Mouse (Mus musculus) limb, embryonic 13.5 days (tissue): Measurements from ENCODE around the gene Snap47. TPM values are rescaled to one million over a fixed set of nuclear protein-coding genes. Genes with fewer than 3 reads are reported as not detected.
"Not testable (repeated sequence)": the region's sequence is repeated elsewhere in the genome, so short reads cannot be mapped to it uniquely, and the experiment has no call there.

Experiments used
- ATAC-seq: fragments of 200-750 bp; cut with Nextera tagmentation; 2 replicates; pipeline ENCODE4 v1.8.0; 2017; ENCODE audit warnings: low read depth, moderate number of reproducible peaks, moderate TSS enrichment; ENCODE audit not compliant: low FRiP score
- H3K27ac ChIP-seq: fragments of 300-500 bp; sonication (generic); 2 replicates; pipeline ENCODE4 v1.5.1; 2015; ENCODE audit warnings: inconsistent platforms, mild to moderate bottlenecking, moderate library complexity
- H3K27me3 ChIP-seq: fragments of 300-500 bp; sonication (generic); 2 replicates; pipeline ENCODE4 v1.6.1; 2015; ENCODE audit warnings: mild to moderate bottlenecking, inconsistent platforms
- H3K36me3 ChIP-seq: fragments of 300-500 bp; sonication (generic); 2 replicates; pipeline ENCODE4 v1.6.1; 2015; ENCODE audit warnings: inconsistent platforms, mild to moderate bottlenecking, moderate library complexity
- H3K4me1 ChIP-seq: fragments of 300-500 bp; sonication (generic); 2 replicates; pipeline ENCODE4 v1.6.1; 2015; ENCODE audit warnings: inconsistent platforms
- H3K4me2 ChIP-seq: fragments of 300-500 bp; sonication (generic); replicated peaks from 2 replicates; pipeline ENCODE4 v1.6.1; 2015; ENCODE audit warnings: inconsistent platforms, mild to moderate bottlenecking, moderate library complexity
- H3K4me3 ChIP-seq: fragments of 300-500 bp; sonication (generic); 2 replicates; pipeline ENCODE4 v1.5.1; 2015; ENCODE audit warnings: moderate library complexity, mild to moderate bottlenecking, inconsistent platforms
- H3K9ac ChIP-seq: fragments of 300-500 bp; sonication (generic); 2 replicates; pipeline ENCODE4 v1.6.1; 2015; ENCODE audit warnings: mild to moderate bottlenecking, inconsistent platforms
- H3K9me3 ChIP-seq: fragments of 300-500 bp; sonication (generic); 2 replicates; pipeline ENCODE4 v1.6.1; 2016; ENCODE audit warnings: inconsistent platforms
- WGBS: fragments of 180-500 bp; shearing (Covaris S2); methylation state at CpG from one replicate; pipeline ENCODE4 v1.1.7; 2015; 5-methylcytosine and 5-hydroxymethylcytosine counted together
- polyA plus RNA-seq: library from polyadenylated mRNA; unstranded; fragments of >200 nt; fragmentation: Nextera tagmentation; extraction: Ambion mirVana; gene quantifications from 2 replicates; pipeline ENCODE4 v1.2.1, GENCODE M21; 2015

Snap47 gene
- polyA plus RNA-seq, 1 experiment from 2014 or later = 149 TPM

DNA sequence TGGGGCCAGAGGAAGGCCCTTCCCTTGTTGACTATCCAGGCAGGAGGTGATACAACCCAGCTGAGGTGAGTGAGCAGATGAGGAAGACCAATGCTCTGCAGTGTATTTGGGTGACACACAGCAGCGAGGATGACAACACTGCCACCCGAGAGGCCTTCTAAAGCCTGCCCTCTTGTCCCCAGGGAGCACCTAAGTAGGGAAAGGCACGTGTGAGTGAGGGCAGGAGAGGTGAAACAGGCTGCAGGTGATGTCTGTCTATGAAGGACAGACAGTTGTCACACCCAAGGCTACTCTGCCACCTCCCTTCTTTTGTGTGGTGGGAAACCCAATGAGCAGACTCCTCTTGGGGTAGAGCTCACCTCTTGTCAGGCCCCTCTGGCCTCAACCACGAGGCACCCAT is 61.4 kb downstream of the Snap47 start:
- no peaks in the 10 kb centered on the region for H3K36me3 ChIP-seq
- 58% methylated on average over 4 of the region's 4 CpGs for WGBS
- no peak overlapping the region for H3K4me2 ChIP-seq
- H3K27ac ChIP-seq = no peak overlapping the region
- H3K4me1 ChIP-seq = peaks cover 47% of the 10 kb centered on the region
- no peak overlapping the region for H3K4me3 ChIP-seq
- no peak for ATAC-seq
- H3K9ac ChIP-seq = no peak overlapping the region
- no peaks in the 10 kb centered on the region for H3K9me3 ChIP-seq
- H3K27me3 ChIP-seq = no peaks in the 10 kb centered on the region

DNA sequence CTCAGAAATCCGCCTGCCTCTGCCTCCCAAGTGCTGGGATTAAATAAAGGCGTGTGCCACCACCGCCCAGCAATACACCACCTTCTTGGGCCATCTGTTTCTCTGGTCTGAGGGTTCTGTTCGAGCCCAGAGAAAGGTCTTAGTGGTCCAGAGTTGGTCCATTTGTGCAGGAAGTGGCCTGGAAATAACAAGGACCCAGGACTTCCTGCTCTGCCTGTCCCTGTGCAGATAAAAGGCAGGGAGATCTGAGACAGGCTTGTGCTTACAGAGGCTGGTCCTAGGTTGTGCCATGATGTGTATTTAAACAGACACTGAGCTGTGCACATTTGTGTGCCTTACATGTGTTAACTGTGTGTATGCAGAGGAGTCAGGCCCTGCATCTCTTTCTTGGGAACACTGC is 62.2 kb downstream of the Snap47 start:
- Histone ChIP-seq H3K4me1 (peaks cover 47% of the 10 kb centered on the region), H3K36me3 (no peaks in the 10 kb centered on the region), H3K9me3 (no peaks in the 10 kb centered on the region), H3K27ac (no peak overlapping the region), H3K4me2 (no peak overlapping the region), H3K27me3 (no peaks in the 10 kb centered on the region), H3K4me3 (no peak overlapping the region), H3K9ac (no peak overlapping the region)
- WGBS = 81% methylated on average over 4 of the region's 4 CpGs
- ATAC-seq = no peak

DNA sequence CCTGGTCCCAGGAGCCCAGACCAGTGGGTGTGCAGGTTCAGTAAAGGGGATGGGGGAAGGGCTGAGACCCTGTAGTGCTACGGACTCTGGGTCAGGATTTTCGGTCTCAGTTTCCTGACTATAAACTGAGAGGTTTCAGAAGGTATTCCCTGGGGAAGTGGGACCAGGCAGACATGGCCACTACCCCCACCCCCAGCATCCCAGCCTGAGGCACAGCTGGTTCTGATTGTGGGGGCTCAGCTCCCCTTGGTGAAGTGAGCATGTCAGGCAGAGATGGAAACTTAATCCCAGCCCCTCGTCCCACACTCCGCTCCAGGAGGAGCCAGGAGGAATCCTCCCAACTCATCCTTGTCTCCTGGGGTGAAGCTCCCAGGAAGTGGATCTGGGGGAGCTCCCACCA is 63.5 kb downstream of the Snap47 start:
- Histone ChIP-seq H3K36me3 (no peaks in the 10 kb centered on the region), H3K9me3 (no peaks in the 10 kb centered on the region), H3K4me1 (peaks cover 39% of the 10 kb centered on the region), H3K27me3 (no peaks in the 10 kb centered on the region), H3K4me2 (no peak overlapping the region), H3K9ac (0 out of 2 replicates have a peak overlapping the region, but pooled peaks have one; percentile 48), H3K4me3 (no peak overlapping the region), H3K27ac (no peak overlapping the region)
- no peak for ATAC-seq
- WGBS = 18% methylated on average over 4 of the region's 4 CpGs

DNA sequence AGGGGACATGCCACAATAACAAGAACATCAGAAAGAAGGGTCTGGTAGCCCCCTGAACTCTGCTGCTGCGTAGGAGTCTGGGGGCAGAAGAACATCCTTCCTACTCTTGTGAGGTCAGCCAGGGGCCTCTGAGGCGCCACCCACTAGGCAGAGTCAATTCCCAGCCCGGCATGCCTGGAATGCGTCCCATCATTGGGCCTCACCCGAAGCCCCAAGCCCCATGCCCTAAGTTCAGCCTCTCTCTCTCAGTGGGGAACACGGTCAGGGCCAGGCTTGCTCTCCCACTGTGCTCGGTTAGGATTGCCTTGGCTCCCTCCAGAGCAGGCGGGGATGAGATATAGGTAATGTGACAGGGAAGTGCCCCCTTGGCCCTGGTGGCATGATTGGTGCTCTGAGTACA is 65.9 kb downstream of the Snap47 start:
- Histone ChIP-seq H3K27me3 (no peaks in the 10 kb centered on the region), H3K4me1 (peaks cover 37% of the 10 kb centered on the region), H3K36me3 (no peaks in the 10 kb centered on the region), H3K27ac (no peak overlapping the region), H3K4me3 (no peak overlapping the region), H3K9me3 (no peaks in the 10 kb centered on the region), H3K9ac (no peak overlapping the region; the same call in 1 of the 2 replicates), H3K4me2 (0 out of 2 replicates have a peak overlapping the region, but pooled peaks have one; percentile 9)
- WGBS = 18% methylated on average over 8 of the region's 8 CpGs
- no peak; the same call in 1 of the 2 replicates for ATAC-seq

DNA sequence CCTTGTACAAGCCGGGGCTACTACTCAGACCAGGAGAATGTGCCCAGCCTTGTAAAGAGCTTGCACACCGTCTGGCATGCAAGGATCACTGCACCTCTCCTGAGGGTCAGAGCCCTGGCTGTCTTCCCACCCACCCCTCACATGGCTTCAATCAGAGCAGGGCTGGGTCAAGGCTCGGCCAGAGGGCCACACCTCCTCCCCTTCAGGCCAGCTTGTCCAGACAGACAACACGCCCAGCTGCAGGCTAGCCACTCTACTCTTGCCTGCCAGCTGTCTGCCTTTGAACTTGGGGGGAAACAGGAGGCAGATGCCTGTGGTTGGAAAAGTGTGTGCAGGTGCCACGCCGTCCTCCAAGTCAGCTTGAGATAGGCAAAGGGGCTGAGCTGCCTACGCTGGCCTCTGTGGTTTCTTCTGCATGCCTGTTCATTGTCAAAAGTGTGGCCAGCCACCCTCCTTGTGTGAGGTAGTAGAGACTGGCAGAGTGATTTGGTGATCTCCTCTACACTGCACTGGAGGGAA is 66.5 kb downstream of the Snap47 start:
- H3K9me3 ChIP-seq = no peaks in the 10 kb centered on the region
- peaks cover 37% of the 10 kb centered on the region for H3K4me1 ChIP-seq
- no peaks in the 10 kb centered on the region for H3K36me3 ChIP-seq
- peak; percentile 46; the same call in 1 of the 2 replicates for ATAC-seq
- H3K4me3 ChIP-seq = no peak overlapping the region
- peak overlapping the region; percentile 44; the same call in 1 of the 2 replicates for H3K27ac ChIP-seq
- 0 out of 2 replicates have a peak overlapping the region, but pooled peaks have one; percentile 0 for H3K9ac ChIP-seq
- H3K4me2 ChIP-seq = 0 out of 2 replicates have a peak overlapping the region, but pooled peaks have one; percentile 9
- 10% methylated on average over 7 of the region's 7 CpGs for WGBS
- H3K27me3 ChIP-seq = no peaks in the 10 kb centered on the region

DNA sequence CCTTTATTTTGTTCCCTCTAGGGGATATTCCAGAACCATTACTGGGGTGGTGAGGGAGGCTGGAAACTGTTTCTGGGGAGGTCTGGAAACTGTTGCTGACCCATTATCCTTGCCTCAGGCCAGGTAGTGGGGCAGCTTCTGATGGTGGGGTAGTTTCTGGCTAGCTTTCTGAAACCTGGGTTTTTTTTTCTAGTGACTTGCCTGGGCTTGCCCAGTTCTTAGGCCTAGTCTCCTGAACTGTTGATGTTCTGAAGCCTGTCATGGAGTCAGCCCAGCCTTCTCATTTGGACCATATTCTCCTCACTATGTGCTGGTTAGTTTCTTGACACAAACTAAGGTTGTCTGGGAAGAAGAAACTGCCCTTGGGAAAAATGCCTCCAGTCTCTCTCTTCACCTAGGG is 71.4 kb downstream of the Snap47 start:
- no peaks in the 10 kb centered on the region for H3K9me3 ChIP-seq
- no peaks in the 10 kb centered on the region for H3K36me3 ChIP-seq
- no peak overlapping the region for H3K27ac ChIP-seq
- no peaks in the 10 kb centered on the region for H3K27me3 ChIP-seq
- H3K4me3 ChIP-seq = no peak overlapping the region
- no peak for ATAC-seq
- no peak overlapping the region for H3K4me2 ChIP-seq
- H3K9ac ChIP-seq = no peak overlapping the region
- peaks cover 14% of the 10 kb centered on the region for H3K4me1 ChIP-seq

DNA sequence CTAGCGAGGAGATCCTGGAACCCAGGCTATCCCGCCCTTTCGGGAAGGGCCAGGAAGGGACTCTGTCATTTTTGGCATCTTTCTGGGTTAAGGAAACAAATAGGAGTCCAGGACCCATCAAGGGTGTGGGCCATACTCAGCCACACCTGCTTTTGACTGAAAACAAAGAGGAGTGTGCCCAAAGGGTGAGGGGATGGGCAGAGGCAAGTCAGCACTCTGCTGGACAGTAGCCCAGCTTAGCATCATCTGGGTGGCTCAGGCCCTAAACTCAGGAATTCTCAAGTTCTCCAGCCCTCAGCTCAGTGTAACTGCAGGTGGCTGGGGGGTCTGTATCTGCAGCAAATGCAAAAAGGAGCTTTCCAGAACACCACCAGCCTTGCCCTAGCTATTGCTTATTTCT is 73.0 kb downstream of the Snap47 start:
- Histone ChIP-seq H3K27ac (no peak overlapping the region; the same call in 1 of the 2 replicates), H3K4me2 (no peak overlapping the region), H3K36me3 (no peaks in the 10 kb centered on the region), H3K9ac (no peak overlapping the region), H3K4me3 (no peak overlapping the region), H3K9me3 (no peaks in the 10 kb centered on the region), H3K27me3 (no peaks in the 10 kb centered on the region), H3K4me1 (peaks cover 5% of the 10 kb centered on the region; the same call in 1 of the 2 replicates)
- 78% methylated on average over 3 of the region's 3 CpGs for WGBS
- ATAC-seq = no peak

DNA sequence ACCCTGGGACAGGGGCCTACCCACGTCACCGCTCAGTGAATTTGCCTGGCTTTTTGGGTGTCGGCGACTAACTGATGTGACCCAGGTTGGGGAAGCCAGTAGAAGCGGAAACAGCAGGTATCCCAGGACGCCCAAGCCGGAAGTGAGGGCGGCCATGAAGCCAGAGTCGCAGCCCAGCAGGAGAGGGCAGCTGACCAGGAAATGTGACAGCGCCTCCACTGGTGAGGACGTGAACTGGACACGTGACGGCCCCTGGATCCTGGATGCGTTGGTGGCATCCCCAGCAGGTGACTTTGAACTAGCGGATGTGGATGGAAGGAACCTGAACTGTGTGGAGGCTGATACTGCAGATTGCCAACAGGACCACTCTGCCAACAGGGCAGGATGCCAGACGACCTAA is 75.5 kb downstream of the Snap47 start, which contains the start of gene Prss38:
Gene Prss38 (minus strand): TSS at position 183 of the 400 bp plus-strand sequence.
- no peaks in the 10 kb centered on the region for H3K9me3 ChIP-seq
- no peak within 1 kb of the TSS for H3K4me2 ChIP-seq
- 78% methylated on average over 16 of the region's 16 CpGs for WGBS
- ATAC-seq = no peak
- no peaks in the 10 kb centered on the region for H3K27me3 ChIP-seq
- peaks cover 5% of the 10 kb centered on the region; the same call in 1 of the 2 replicates for H3K4me1 ChIP-seq
- H3K4me3 ChIP-seq = no peak within 1 kb of the TSS
- no peak within 1 kb of the TSS for H3K9ac ChIP-seq
- H3K36me3 ChIP-seq = no peaks in the 10 kb centered on the region
- H3K27ac ChIP-seq = no peak within 1 kb of the TSS

DNA sequence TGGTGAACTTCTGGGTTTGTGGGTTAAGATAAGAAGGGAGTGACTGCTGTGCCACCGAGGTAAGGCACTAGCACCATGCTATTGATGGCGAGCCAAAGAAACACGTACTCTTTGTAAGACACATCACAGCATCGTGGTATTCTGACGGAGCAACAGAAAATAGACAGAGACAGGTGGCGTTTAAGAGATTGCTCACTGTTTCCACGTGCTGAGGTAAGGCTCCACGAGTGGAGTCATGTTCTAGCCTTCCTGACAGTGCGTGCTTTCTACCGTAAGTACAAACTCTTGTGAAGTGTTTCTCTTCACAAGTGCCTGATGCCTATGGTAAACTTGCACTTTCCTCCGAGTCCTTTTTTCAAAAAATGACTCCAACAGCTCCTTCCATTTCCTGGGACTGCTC is 81.1 kb downstream of the Snap47 start:
- 76% methylated on average over 11 of the region's 11 CpGs for WGBS
- Histone ChIP-seq H3K4me2 (no peak overlapping the region), H3K27me3 (peaks cover 6% of the 10 kb centered on the region; the same call in 1 of the 2 replicates), H3K4me3 (no peak overlapping the region), H3K9me3 (no peaks in the 10 kb centered on the region), H3K4me1 (peaks cover 23% of the 10 kb centered on the region), H3K27ac (no peak overlapping the region), H3K9ac (no peak overlapping the region), H3K36me3 (no peaks in the 10 kb centered on the region)
- ATAC-seq = no peak

DNA sequence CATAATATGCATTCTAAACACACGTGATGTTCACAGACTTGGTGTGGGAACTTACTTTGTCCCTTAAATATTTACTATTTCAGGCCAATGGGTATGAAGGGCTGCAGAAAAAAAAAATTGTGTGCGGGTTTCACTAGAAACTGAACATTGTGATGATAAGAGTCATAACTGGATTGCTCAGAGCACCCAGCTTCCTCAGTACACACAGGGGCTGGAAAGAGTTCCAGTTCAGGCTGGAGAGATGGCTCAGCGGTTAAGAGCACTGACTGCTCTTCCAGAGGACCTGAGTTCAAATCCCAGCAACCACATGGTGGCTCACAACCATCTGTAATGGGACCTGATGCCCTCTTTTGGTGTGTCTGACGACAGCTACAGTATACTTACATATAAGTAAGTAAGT is 83.0 kb downstream of the Snap47 start:
- H3K27me3 ChIP-seq, H3K9me3 ChIP-seq, H3K4me2 ChIP-seq, ATAC-seq, H3K4me3 ChIP-seq, H3K9ac ChIP-seq, H3K27ac ChIP-seq, H3K36me3 ChIP-seq: not testable (repeated sequence)
- WGBS = 88% methylated on average over 4 of the region's 4 CpGs
- H3K4me1 ChIP-seq = peaks cover 41% of the 10 kb centered on the region

DNA sequence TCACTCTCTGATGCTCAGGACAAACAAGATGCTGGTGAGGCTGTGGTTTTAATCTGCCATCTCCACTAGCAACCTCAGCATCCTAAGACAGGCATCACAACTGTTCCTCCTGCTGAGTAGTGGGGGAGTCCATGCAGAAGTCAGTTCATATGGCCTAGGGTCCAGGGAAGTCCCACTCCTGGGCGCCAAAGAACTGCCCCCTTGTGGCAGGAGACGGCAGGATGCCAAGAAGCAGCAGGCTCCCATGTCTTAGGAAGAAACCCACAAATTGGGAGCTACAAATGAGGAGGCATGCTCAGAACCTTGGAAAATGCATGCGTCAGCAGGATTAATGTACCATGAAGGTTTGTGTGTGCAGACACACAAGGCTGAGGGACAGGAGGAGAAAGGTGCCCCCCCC is 84.4 kb downstream of the Snap47 start:
- no peak overlapping the region for H3K4me2 ChIP-seq
- peaks cover 55% of the 10 kb centered on the region for H3K4me1 ChIP-seq
- 34% methylated on average over 3 of the region's 3 CpGs for WGBS
- peaks cover 12% of the 10 kb centered on the region; the same call in 1 of the 2 replicates for H3K27me3 ChIP-seq
- no peak overlapping the region for H3K4me3 ChIP-seq
- no peaks in the 10 kb centered on the region for H3K36me3 ChIP-seq
- ATAC-seq = no peak
- peak overlapping the region; percentile 44 for H3K27ac ChIP-seq
- H3K9ac ChIP-seq = no peak overlapping the region
- H3K9me3 ChIP-seq = no peaks in the 10 kb centered on the region

DNA sequence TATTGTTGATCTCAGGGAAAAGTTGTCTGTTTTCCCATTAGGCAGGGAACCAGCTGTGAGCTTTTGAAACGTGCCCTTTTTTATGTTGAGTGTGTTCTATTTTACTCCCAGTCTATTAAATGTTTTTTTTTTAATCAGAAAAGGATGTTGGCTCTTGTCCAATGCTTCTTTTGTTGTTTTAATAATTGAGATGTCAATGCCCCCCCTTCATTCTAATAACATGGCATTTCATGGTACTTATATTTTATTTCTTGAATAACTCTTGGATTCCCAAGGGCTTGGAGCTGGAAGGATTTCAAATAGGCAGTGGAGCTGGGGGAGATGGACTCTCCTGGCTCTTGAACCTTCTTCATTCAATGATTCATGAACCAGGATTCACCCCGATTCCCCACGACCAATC is 85.0 kb downstream of the Snap47 start:
- no peak overlapping the region for H3K9ac ChIP-seq
- H3K27me3 ChIP-seq = peaks cover 14% of the 10 kb centered on the region; the same call in 1 of the 2 replicates
- H3K4me3 ChIP-seq = no peak overlapping the region
- 50% methylated on average over 3 of the region's 3 CpGs for WGBS
- H3K36me3 ChIP-seq = no peaks in the 10 kb centered on the region
- H3K27ac ChIP-seq = peak overlapping the region; percentile 95
- no peak for ATAC-seq
- no peaks in the 10 kb centered on the region for H3K9me3 ChIP-seq
- H3K4me2 ChIP-seq = no peak overlapping the region
- peaks cover 58% of the 10 kb centered on the region for H3K4me1 ChIP-seq

DNA sequence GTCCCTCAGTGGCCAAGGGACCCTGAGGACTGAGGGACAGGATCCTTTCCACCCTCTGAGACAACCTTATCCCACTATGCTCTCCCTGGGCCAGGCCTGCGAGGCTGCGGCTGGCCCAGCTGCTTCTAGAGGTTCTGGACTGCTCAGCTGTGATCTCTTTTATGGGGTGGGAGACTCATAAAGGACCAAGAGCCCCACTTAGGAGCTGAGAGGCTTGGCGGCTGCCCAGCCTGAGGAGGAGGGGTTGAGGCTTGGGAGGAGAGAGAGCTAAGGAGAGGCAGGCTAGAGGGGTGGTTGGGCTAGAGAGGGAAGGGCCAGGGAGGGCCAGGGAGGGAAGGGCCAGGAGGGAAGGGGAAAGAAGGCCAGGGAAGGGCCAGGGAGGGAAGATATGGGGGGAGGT is 86.6 kb downstream of the Snap47 start:
- no peaks in the 10 kb centered on the region for H3K36me3 ChIP-seq
- no peak overlapping the region for H3K4me3 ChIP-seq
- 21% methylated on average over 3 of the region's 3 CpGs for WGBS
- H3K27ac ChIP-seq = peak overlapping the region; percentile 95
- ATAC-seq = peak; percentile 94
- H3K4me2 ChIP-seq = peak overlapping the region; percentile 40
- H3K27me3 ChIP-seq = peaks cover 7% of the 10 kb centered on the region; the same call in 1 of the 2 replicates
- no peaks in the 10 kb centered on the region for H3K9me3 ChIP-seq
- no peak overlapping the region for H3K9ac ChIP-seq
- H3K4me1 ChIP-seq = peaks cover 58% of the 10 kb centered on the region
